Mouse (Mus musculus): ENCODE measurements at regions not wholly inside any gene's neighbourhood (a gene's known extent, or its start where the extent isn't known, plus 50 kb on each side); places are given as distances from the start of the nearest gene placed in this dataset.

DNA sequence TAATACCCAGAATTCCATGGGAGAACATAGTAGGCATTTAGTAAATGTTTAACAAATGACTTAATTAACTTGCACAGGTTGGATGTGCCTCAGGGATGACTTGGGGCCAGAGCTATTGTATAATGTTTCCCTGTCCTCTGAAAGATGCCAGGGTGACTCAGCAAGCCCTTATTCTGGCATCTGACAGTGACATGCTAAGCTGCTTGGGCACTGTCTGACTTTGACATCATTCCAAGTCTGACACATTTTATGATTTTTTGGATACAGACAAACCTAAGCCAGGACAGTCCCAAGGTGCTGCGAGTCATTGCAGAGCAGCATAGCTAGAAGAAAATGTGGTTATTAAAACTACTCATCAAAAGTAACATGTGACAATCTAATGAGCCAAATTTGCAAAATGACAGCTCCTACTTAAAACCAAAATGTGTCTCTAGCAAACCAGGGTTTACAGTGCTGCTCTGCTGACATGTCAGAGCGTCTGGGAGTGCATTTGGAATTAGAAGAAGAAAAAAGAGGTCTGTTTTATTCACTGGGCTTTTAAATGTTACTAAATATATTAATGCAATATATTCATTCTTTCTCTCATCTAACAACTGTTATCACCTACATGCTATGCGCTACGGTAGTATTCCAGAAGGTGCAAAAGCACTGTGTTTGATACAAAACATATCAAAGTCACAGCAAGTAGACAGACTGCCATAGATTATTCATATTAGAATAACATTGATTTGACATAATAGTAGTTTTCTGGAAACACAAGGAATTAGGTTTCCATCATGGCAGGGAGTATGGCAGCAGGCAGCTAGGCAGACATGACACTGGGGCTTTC is 64.1 kb upstream of the Klf12 start:
- no peak for TF ChIP-seq CTCF (IDR thresholded peaks at IDR 0.05; ENCODE audit: low read depth)
- no peak for TF ChIP-seq EP300 (IDR thresholded peaks at IDR 0.05; ENCODE audit: low read depth)
